Mouse (Mus musculus): ENCODE results near the gene Mpzl1. TPM values are rescaled to one million over a fixed set of nuclear protein-coding genes. Genes with fewer than 3 reads are reported as not detected.
"Not testable (repeated sequence)": the region's sequence is repeated elsewhere in the genome, so short reads cannot be mapped to it uniquely, and the experiment has no call there.

Gene Mpzl1
- 149 and 150 TPM in 2 replicates for polyA plus RNA-seq (2014; fragmentation: Nextera tagmentation; extraction: Ambion mirVana)

DNA sequence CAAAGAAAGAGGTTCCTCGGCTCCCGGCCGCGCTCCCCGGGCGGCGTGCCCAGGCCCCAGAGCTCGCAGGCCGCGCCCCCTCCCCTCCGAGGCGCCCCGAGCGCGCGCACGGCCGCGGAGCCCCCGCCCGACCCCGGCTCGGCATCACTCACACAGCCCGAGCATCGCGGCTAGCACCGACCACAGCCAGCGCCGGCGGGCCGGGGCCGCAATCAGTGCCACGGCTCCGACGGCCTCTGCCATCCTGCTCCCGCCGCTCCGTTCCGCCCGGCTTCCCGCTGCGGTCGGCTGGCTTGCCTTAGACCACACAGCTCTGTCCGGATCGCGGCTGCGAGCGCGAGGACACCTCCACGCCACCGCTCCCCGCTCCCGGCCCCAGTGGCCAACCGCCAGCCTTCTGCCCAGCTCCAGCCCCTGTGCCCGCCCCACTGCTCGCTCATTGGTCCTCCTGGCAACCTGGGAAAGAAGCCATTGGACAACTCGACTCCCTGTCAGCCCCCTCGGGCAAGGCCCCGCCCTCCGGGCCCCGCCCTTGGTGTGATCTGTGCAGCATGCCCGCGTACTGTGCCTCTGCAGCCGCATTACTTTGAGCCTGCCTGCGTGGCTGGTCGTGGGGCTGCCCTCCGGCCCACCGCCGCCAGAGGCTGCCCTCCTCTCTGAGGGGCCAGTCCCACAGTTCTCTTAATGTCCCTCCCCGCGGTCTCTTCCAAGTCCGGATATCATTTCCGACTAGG lies at the start of gene Mpzl1:
Gene Mpzl1 (minus strand): TSS at position 388 of the 734 bp plus-strand sequence.
- under 1% methylated on average over 45 of the region's 73 CpGs for WGBS
- DNase-seq (ENCODE audit: low spot score) (peak; percentile 98), ATAC-seq (ENCODE audit: low FRiP score) (peak; percentile 100)
- Histone ChIP-seq H3K4me1 (replicated peaks; ENCODE audit: control insufficient read depth, insufficient read depth, low read length) (0 out of 2 replicates have a peak, but pooled peaks cover 2% of the 10 kb centered on the region), H3K9ac (ENCODE audit: low read depth, low read length) (peak within 1 kb of the TSS; percentile 83), H3K27me3 (ENCODE audit: control insufficient read depth, insufficient read depth, low read length) (no peaks in the 10 kb centered on the region), H3K4me3 (ENCODE audit: low read depth, low read length) (peak within 1 kb of the TSS; percentile 82), H3K9me3 (ENCODE audit: control insufficient read depth, low read length) (no peaks in the 10 kb centered on the region), H3K36me3 (ENCODE audit: control insufficient read depth, insufficient read depth, low read length) (no peaks in the 10 kb centered on the region), H3K27ac (ENCODE audit: low read depth, low read length) (peak within 1 kb of the TSS; percentile 93), H3K4me2 (replicated peaks; ENCODE audit: low read depth, low read length) (peak within 1 kb of the TSS; percentile 67)

DNA sequence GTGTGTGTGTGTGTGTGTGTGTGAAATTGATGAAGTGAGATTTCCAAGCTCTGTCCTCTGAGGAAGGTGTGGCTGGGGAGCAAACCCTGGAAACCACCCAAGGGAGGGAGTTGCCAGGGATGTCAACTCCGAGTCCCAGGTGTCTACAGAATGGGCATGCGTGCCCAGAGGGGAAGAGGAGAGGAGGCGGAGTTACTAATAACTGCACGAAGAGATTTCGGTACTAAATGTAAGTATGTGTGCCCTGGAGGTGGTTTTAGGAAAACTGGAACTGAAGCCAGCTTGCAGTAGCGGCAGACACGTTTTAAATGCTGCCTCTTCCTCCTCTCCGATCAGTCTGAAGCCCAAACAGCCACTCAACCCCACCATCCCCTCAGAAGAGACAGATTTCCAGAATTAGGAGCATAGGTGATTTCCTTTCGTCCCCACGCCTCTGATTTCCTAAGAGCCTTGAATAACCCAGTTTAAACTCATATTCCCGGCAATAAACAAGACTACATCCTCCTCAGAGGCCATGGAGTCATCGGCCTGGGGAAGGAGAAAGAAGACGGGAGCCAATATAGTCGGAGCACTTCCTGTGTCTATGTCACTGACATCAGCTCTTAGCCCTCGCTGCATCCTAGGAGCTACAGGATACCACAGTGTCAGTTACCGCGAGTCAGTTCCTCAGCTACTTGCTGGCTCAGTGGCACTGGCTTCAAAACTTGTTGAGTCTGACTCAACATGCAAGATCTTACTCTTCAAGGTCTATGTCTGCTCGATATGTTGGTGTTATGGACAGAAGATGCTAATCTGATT lies 47.9 kb upstream of the Mpzl1 start:
- no peak overlapping the region for H3K4me2 ChIP-seq (replicated peaks; ENCODE audit: low read depth, low read length)
- H3K4me1 ChIP-seq (replicated peaks; ENCODE audit: control insufficient read depth, insufficient read depth, low read length) = no peaks in the 10 kb centered on the region
- ATAC-seq (ENCODE audit: low FRiP score) (no peak), DNase-seq (ENCODE audit: low spot score) (no peak)
- 81% methylated on average over 18 of the region's 18 CpGs for WGBS
- no peaks in the 10 kb centered on the region for H3K27me3 ChIP-seq (ENCODE audit: control insufficient read depth, insufficient read depth, low read length)
- no peak overlapping the region for H3K9ac ChIP-seq (ENCODE audit: low read depth, low read length)
- H3K9me3 ChIP-seq (ENCODE audit: control insufficient read depth, low read length) = no peaks in the 10 kb centered on the region
- no peak overlapping the region for H3K27ac ChIP-seq (ENCODE audit: low read depth, low read length)
- H3K36me3 ChIP-seq (ENCODE audit: control insufficient read depth, insufficient read depth, low read length) = no peaks in the 10 kb centered on the region
- no peak overlapping the region for H3K4me3 ChIP-seq (ENCODE audit: low read depth, low read length)

DNA sequence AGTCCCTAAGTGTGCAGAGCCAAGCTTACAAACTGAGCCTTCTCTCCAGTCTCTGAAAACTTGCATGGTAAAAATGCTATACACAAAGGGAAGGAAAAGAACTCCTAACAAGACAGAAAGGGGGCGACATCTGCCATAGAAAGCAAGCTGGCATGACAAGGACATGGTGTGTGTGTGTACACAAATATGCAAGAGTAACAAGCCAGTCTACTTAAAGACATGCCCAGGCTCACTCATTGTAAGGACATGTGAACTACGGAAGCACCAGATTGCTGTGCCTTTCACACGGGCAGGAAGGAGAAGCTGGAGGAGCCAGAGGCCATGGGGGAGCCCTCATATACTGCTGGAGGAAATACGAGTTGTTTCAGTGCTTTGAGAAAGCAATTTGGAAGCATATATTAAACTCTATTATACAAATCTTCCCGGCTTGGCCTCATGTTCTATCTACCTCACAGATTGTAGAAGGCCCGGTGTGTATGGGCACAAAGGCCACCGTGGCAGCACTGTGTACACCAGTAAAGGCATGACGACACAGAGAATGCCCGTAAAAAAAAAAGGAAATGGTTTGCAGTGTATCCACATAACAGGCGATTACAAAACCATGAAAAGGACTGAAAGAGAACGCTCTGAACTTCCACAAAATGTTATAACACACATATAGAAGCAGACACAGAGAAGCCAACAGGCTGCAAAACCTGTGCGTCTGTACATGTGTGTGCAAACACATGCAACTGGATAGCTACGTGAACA lies 46.9 kb upstream of the Mpzl1 start:
- ATAC-seq (ENCODE audit: low FRiP score) = no peak
- no peak overlapping the region for H3K4me2 ChIP-seq (replicated peaks; ENCODE audit: low read depth, low read length)
- no peak overlapping the region for H3K9ac ChIP-seq (ENCODE audit: low read depth, low read length)
- no peak for DNase-seq (ENCODE audit: low spot score)
- no peak overlapping the region for H3K27ac ChIP-seq (ENCODE audit: low read depth, low read length)
- no peaks in the 10 kb centered on the region for H3K9me3 ChIP-seq (ENCODE audit: control insufficient read depth, low read length)
- H3K36me3 ChIP-seq (ENCODE audit: control insufficient read depth, insufficient read depth, low read length) = no peaks in the 10 kb centered on the region
- WGBS = 76% methylated on average over 13 of the region's 13 CpGs
- H3K27me3 ChIP-seq (ENCODE audit: control insufficient read depth, insufficient read depth, low read length) = no peaks in the 10 kb centered on the region
- no peaks in the 10 kb centered on the region for H3K4me1 ChIP-seq (replicated peaks; ENCODE audit: control insufficient read depth, insufficient read depth, low read length)
- H3K4me3 ChIP-seq (ENCODE audit: low read depth, low read length) = no peak overlapping the region

DNA sequence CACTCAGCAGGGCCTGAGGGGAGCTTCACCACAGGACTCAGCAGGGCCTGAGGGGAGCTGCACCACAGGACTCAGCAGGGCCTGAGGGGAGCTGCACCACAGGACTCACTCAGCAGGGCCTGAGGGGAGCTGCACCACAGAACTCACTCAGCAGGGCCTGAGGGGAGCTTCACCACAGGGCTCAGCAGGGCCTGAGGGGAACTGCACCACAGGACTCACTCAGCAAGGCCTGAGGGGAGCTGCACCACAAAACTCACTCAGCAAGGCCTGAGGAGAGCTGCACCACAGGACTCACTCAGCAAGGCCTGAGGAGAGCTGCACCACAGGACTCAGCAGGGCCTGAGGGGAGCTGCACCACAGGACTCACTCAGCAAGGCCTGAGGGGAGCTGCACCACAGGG lies 45.7 kb upstream of the Mpzl1 start:
- not testable (repeated sequence) for ATAC-seq (ENCODE audit: low FRiP score)

GRCm38 (mm10) chr1:165679618-165679997 lies 45.3 kb upstream of the Mpzl1 start:
- no peak overlapping the region for H3K4me3 ChIP-seq (ENCODE audit: low read depth, low read length)
- no peak overlapping the region for H3K27ac ChIP-seq (ENCODE audit: low read depth, low read length)
- DNase-seq (ENCODE audit: low spot score) (no peak), ATAC-seq (ENCODE audit: low FRiP score) (no peak)
- H3K4me2 ChIP-seq (replicated peaks; ENCODE audit: low read depth, low read length) = no peak overlapping the region
- no peaks in the 10 kb centered on the region for H3K9me3 ChIP-seq (ENCODE audit: control insufficient read depth, low read length)
- H3K9ac ChIP-seq (ENCODE audit: low read depth, low read length) = no peak overlapping the region
- no peaks in the 10 kb centered on the region for H3K27me3 ChIP-seq (ENCODE audit: control insufficient read depth, insufficient read depth, low read length)
- no peaks in the 10 kb centered on the region for H3K4me1 ChIP-seq (replicated peaks; ENCODE audit: control insufficient read depth, insufficient read depth, low read length)
- WGBS = 32% methylated on average over 3 of the region's 3 CpGs
- H3K36me3 ChIP-seq (ENCODE audit: control insufficient read depth, insufficient read depth, low read length) = no peaks in the 10 kb centered on the region

More for the DNA sequence above, 45.7 kb upstream of the Mpzl1 start:
- not testable (repeated sequence) for H3K9me3 ChIP-seq (ENCODE audit: control insufficient read depth, low read length); DNase-seq (ENCODE audit: low spot score); H3K4me2 ChIP-seq (replicated peaks; ENCODE audit: low read depth, low read length); H3K27ac ChIP-seq (ENCODE audit: low read depth, low read length); H3K27me3 ChIP-seq (ENCODE audit: control insufficient read depth, insufficient read depth, low read length); H3K4me1 ChIP-seq (replicated peaks; ENCODE audit: control insufficient read depth, insufficient read depth, low read length); H3K36me3 ChIP-seq (ENCODE audit: control insufficient read depth, insufficient read depth, low read length); H3K9ac ChIP-seq (ENCODE audit: low read depth, low read length); H3K4me3 ChIP-seq (ENCODE audit: low read depth, low read length)

DNA sequence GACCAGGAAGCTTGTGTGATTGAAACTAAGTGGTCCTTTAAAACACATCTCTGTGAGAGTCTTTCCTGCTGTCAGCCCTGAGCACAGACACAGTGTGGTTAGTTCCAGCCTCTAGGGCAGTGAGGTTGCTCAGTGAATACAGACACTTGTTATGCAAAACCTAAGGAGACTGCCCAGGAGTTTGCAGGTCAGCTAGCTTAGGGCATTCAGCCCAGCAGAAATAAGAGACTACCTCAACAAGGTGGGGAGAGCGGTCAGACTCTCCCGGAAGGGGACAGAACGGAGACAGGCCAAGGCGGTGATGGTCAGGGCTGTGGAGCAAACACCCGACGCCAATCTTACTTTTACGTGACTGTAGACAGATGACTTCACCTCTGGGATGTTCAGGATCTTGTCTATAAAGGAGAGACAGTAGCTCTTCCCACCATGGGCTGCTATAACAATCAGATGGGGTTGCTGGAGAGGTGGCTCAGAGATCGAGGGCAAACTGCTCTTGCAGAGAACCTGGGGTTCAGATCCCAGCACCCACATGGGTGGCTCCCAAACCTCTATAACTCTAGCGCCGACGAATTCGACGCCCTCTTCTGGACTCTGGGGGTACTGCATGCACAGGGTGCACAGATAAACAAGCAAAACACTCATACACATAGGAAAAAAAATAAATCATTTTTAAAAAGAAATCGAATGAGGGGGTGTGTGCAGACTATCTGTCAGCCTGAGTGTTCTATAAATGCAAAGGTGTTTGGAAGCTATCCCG lies 44.7 kb upstream of the Mpzl1 start:
- no peaks in the 10 kb centered on the region for H3K27me3 ChIP-seq (ENCODE audit: control insufficient read depth, insufficient read depth, low read length)
- DNase-seq (ENCODE audit: low spot score) (no peak), ATAC-seq (ENCODE audit: low FRiP score) (no peak)
- no peak overlapping the region for H3K9ac ChIP-seq (ENCODE audit: low read depth, low read length)
- H3K4me3 ChIP-seq (ENCODE audit: low read depth, low read length) = no peak overlapping the region
- no peaks in the 10 kb centered on the region for H3K36me3 ChIP-seq (ENCODE audit: control insufficient read depth, insufficient read depth, low read length)
- no peaks in the 10 kb centered on the region for H3K4me1 ChIP-seq (replicated peaks; ENCODE audit: control insufficient read depth, insufficient read depth, low read length)
- 62% methylated on average over 15 of the region's 15 CpGs for WGBS
- no peak overlapping the region for H3K27ac ChIP-seq (ENCODE audit: low read depth, low read length)
- H3K4me2 ChIP-seq (replicated peaks; ENCODE audit: low read depth, low read length) = no peak overlapping the region
- H3K9me3 ChIP-seq (ENCODE audit: control insufficient read depth, low read length) = no peaks in the 10 kb centered on the region

- Histone ChIP-seq H3K9ac (ENCODE audit: low read depth, low read length) (no peak overlapping the region), H3K4me3 (ENCODE audit: low read depth, low read length) (no peak overlapping the region), H3K4me2 (replicated peaks; ENCODE audit: low read depth, low read length) (no peak overlapping the region), H3K27ac (ENCODE audit: low read depth, low read length) (no peak overlapping the region), H3K36me3 (ENCODE audit: control insufficient read depth, insufficient read depth, low read length) (no peaks in the 10 kb centered on the region), H3K27me3 (ENCODE audit: control insufficient read depth, insufficient read depth, low read length) (no peaks in the 10 kb centered on the region), H3K9me3 (ENCODE audit: control insufficient read depth, low read length) (no peaks in the 10 kb centered on the region), H3K4me1 (replicated peaks; ENCODE audit: control insufficient read depth, insufficient read depth, low read length) (no peaks in the 10 kb centered on the region)
- no peak for ATAC-seq (ENCODE audit: low FRiP score)
- WGBS = 74% methylated on average over 4 of the region's 4 CpGs
- DNase-seq (ENCODE audit: low spot score) = no peak
Measured at GRCm38 (mm10) chr1:165677558-165677957, 43.2 kb upstream of the Mpzl1 start.

- no peaks in the 10 kb centered on the region for H3K36me3 ChIP-seq (ENCODE audit: control insufficient read depth, insufficient read depth, low read length)
- DNase-seq (ENCODE audit: low spot score) (no peak), ATAC-seq (ENCODE audit: low FRiP score) (no peak)
- no peaks in the 10 kb centered on the region for H3K9me3 ChIP-seq (ENCODE audit: control insufficient read depth, low read length)
- no peak overlapping the region for H3K9ac ChIP-seq (ENCODE audit: low read depth, low read length)
- H3K27me3 ChIP-seq (ENCODE audit: control insufficient read depth, insufficient read depth, low read length) = no peaks in the 10 kb centered on the region
- H3K4me2 ChIP-seq (replicated peaks; ENCODE audit: low read depth, low read length) = no peak overlapping the region
- 65% methylated on average over 3 of the region's 3 CpGs for WGBS
- H3K4me1 ChIP-seq (replicated peaks; ENCODE audit: control insufficient read depth, insufficient read depth, low read length) = no peaks in the 10 kb centered on the region
- no peak overlapping the region for H3K27ac ChIP-seq (ENCODE audit: low read depth, low read length)
- H3K4me3 ChIP-seq (ENCODE audit: low read depth, low read length) = no peak overlapping the region
Measured at GRCm38 (mm10) chr1:165676993-165677392, 42.7 kb upstream of the Mpzl1 start.
